Mouse (Mus musculus) adrenal gland, postnatal 10 days (tissue): ENCODE results near the gene Agpat4. TPM values are rescaled to one million over a fixed set of nuclear protein-coding genes. Genes with fewer than 3 reads are reported as not detected.

Experiments used
- DNase-seq: peaks from one replicate; pipeline ENCODE4 v3.0.0; 2021; ENCODE audit warnings: mixed read lengths
- total RNA-seq, 2 experiments: library from RNA; stranded (reverse); gene quantifications; 2 replicates each; pipeline ENCODE4 v1.2.3; 2021

The Agpat4 gene
- total RNA-seq, 2 experiments from 2014 or later: 19.9 to 21.0 TPM

DNA sequence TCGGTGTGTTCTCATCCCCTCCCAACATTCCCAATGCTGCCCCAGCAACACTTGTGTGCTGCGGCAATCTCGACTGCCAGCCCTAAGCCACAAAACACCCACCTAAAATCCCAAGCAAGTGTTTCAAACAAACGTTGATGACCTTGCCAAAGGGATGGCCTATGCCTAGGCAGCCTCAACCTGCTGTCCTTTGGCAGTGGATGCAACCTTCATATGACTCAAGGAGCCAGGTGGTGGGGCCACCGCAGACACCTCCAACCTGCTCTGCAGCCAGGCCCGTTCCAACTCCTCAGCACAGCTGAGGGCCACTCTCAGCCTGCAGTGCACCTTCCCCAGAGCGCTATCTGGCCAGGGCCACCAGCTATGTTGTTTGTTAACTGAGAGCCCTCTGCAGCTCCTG lies 110.0 kb downstream of the Agpat4 start:
- DNase-seq: no peak

DNA sequence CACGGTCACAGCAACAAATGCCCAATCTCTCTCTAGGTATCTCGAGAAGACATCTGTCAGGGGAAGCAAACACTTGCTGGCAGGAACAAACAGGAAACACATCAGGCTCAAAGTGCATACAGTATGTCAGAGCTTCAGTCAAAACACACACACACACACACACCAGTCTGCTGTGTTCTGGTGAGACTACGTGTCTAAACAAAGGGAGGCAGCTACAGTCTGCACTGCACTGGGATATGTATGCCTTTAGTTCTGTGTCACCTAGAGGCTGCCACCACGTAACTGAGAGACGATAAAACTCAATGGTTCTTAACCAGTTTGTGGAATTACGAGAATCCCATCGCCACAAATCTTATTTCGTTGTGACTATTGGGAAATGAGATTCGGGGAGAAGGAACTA lies 111.3 kb downstream of the Agpat4 start:
- no peak for DNase-seq

- no peak for DNase-seq
These were observed 111.7 kb downstream of the Agpat4 start for GRCm38 (mm10) chr17:12230167-12230566.

DNA sequence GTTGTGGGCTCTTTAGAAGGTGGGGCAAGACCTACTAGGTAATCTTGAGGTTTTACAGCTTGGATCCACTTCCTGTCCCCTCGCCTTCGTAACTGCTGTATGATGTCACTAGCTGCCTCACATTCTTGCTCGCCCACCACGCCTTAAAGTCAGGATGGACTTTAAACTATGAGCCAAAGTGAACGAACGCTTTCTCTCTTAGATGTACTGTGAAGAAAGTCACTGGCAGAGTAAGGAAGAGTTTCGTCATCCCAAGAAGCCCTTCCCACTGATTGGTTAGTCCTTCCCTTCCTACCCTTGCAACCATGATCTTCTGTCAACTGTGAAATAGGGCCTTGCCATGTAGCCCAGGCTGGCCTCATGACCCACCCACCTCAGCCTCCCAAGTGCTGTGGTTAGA lies 112.6 kb downstream of the Agpat4 start:
- no peak for DNase-seq

DNA sequence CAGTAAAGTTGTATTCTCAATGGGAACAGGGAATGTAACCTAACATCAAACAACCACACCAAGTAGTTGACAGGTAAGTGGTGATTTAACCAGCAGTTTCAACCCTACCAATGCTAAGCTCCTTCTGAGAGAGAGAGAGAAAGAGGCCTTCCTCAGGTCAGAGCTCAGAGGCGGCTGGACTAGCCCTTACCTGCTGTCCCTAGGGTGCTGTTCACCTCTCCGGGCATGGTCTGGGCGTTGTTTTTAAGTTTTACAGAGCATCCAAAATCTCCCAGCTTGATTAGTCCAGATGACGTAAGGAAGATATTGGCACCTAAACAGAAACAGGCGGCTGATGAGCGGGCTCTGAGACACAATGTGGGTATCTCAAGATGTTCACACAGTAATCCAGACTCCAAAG lies 114.2 kb downstream of the Agpat4 start:
- DNase-seq: no peak

DNA sequence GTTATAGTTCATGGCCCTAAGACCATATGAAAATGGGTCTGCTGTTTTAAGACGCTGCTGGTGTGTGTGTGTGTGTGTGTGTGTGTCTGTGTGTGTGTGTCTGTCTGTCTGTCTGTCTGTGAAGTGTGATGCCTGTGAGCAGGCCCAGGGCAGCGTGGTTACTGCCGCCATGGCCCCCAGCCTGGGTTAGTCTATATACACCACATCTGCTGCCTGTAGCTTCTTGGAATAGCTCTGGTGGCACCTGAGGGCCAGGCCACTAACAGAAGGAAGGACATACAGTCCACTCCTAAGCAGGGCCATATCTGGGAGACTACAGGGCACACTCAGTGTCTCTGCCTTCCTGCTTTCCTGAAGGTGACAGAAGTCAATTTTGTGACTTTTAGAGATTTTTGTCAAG lies 122.2 kb downstream of the Agpat4 start:
- no peak for DNase-seq

DNA sequence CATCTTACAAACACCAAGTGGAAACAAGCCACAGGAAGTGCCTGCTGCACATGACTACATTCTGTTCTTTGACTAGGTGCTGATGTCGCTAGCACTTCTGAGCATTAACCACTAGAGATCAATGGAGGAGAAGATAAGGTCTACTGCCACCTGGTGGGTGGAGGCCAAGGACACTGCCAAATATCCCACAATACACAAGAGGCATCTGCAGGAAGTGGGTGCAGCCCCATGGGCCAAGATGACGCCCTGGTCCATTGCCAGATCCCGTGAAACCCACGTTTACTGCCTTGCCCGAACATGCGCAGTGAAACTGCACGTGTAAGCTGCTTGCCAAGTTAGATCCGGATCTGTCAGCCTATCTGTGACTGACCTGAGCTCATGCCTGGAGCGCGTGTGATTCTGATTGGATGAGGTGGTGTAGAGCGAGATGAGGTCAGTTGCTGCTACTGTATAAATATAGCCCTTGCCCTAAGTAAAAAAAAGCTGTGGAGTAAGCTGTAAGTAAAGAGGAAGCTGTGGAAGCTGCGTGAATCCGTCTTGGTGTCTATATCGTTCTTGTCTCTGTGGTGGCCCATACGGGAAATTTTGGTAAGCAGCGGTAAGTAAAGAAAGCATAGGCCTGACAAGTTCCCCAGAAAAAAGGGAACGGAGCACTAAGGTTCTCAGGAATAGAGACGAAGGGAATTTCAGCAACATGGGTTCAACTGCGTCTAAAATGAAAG lies 131.4 kb downstream of the Agpat4 start:
- DNase-seq: no peak

- no peak for DNase-seq
These were observed 132.1 kb downstream of the Agpat4 start for GRCm38 (mm10) chr17:12250581-12250980.

- no peak for DNase-seq
These were observed 137.6 kb downstream of the Agpat4 start for GRCm38 (mm10) chr17:12256142-12256541.

DNA sequence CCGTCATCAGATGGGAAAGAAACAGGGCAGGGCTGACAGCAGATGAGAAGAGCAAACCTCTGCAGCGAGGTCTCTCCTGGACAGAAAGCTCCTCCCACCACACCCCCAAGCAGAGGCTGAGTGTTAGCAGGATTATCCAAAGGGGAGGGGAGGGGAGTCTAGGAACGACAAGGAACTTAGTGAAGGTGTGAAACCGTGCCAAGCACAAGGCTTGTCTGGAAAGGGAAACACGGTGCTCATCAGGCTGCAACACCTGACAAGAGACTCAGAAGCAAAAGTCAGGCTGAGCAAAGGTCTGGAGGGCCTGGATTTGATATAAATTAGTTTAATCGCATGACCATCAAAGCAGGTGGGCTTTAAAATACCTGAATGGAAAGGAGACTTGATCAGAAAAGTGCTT lies 140.0 kb downstream of the Agpat4 start:
- DNase-seq: no peak

- DNase-seq: no peak
These were observed 141.5 kb downstream of the Agpat4 start for GRCm38 (mm10) chr17:12259957-12260356.

- DNase-seq: no peak
These were observed 142.9 kb downstream of the Agpat4 start for GRCm38 (mm10) chr17:12261376-12261775.

DNA sequence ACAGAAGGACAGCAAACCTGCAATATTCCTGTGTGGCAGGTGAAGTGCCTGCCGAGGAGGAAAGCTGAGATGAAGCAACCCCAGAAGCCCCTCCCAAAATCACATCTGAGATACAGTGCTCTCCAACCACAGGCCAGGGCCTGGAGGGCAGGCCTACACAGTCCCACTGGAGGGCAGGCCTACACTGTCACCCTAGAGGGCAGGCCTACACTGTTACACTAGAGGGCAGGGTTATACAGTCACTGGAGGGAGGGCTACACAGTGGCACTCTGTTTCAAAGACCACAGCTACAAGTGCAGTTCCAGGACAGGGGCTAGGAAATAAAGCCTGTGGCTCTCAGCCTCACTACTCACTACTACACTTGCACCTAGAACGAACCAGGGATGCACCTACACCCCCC lies 143.4 kb downstream of the Agpat4 start:
- DNase-seq: no peak

GRCm38 (mm10) chr17:12262851-12263250 lies 144.3 kb downstream of the Agpat4 start:
- DNase-seq: no peak

DNA sequence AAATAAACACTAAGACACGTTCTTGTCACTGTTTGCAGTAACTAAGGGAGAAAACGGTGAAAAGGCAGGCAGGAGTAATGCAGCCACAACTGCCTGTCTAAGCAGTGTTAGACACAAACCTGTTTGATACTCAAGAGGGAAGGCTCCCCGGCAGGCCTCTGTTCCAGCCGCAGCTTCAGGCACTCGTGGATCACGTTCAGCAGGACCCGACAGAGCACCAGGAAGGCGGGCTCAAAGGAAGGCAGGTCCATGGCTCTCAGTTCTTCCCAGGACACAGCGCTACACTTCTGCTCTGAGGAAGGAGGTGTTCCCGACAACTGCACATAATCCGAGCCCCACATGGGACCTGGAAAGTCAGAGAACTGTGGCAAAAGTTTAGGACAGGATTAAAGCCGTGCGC lies 145.3 kb downstream of the Agpat4 start:
- no peak for DNase-seq

GRCm38 (mm10) chr17:12264293-12264692 lies 145.8 kb downstream of the Agpat4 start:
- DNase-seq: no peak

DNA sequence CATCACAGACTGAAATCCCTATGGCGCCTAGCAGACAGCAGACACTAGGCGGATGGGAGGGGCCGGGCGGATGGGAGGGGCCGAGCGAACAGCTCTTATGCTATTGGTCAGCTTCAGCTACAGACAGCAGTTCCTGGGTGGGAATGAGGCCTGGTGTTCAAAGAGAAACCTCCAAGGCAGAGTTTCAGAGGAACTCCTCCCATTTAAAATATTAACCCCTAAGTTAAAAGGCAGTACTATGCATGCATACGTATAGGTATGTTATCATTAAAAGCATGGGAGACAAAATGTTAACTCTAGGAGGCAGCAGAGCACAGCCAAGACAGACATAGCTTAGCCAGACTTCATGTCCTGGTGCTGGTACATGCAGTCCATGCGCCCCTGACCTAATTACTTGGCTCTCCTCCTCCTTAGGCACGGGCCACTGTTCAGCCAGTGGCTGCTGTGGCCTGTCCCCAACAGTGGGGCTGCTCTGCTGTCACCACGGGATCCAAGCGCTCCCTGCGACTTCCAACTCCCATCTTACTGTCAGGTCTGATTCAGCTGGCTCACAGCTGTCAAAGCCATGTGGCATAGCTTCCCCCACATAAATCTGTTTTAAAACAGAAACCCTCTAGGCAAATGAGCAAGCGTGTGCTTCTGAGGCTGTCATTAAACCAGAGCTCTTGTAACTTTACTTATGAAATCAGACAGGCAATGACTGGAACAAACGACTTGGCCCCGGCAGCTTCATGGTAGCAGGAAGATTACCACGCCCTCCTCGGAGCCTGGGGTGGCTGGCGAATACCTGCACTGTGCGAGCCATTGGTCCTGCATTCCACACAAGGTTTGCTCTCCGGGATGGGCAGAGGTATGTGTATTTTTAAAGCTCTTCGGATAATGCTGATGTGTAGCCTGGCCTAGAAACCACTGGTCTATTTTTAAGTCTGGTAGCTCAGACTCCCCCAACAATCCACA lies 147.7 kb downstream of the Agpat4 start:
- peak; percentile 61 for DNase-seq

GRCm38 (mm10) chr17:12268091-12268490 lies 149.6 kb downstream of the Agpat4 start:
- no peak for DNase-seq

GRCm38 (mm10) chr17:12268538-12268937 lies 150.0 kb downstream of the Agpat4 start:
- no peak for DNase-seq
